Mouse (Mus musculus): Measurements from ENCODE around the gene Cnmd. TPM values are rescaled to one million over a fixed set of nuclear protein-coding genes. Genes with fewer than 3 reads are reported as not detected.
A peak's percentile ranks its signal among the peaks of the same experiment; 100 is the strongest.

The Cnmd gene
- under 1 TPM; 0.62 to 0.81 TPM for total RNA-seq (2021)

DNA sequence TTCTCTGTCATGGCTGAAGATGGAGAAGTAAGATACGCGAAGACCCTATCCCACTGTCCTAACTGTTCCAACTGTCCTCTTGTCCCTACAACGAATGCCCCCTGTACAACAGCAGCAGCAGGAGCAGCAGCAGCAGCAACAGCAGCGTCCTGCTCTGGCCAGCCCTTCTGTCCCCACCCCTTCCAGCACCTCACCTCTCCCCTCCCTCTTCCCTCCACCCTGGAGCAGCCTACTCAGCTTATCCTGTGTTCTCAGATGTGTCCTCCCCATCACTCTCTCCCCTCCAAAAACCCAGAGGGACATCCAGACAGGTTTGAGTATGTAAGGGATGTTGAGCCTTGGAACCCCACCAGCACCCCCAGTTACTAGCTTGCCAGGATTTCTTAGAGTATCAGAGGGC is at the start of gene Cnmd:
Gene Cnmd (minus strand): TSS at position 170 of the 400 bp plus-strand sequence.
- intact Hi-C loops (cut with DNase I), result no loop called here
- DNase-seq (ENCODE audit: low spot score), result no peak

DNA sequence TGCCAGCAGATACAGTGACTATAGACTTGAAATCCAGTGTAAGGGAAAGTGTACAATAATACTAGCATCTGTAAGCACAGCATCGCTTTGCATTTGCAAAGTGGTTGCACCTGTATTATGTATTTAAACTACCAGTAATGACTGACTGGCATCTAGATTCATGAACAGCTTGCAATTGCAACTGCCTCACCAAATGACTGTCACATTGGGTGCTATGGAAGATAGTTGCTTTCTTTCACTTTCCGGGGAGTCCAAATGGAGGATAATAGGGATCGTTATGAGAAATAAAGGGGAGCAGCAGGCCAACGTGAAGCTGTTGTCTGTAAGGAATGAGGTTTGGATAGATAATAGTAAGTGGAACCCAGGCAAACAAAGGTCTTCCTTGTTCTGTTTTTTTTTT is 49.3 kb upstream of the Cnmd start:
- intact Hi-C loops (cut with DNase I), result no loop called here

DNA sequence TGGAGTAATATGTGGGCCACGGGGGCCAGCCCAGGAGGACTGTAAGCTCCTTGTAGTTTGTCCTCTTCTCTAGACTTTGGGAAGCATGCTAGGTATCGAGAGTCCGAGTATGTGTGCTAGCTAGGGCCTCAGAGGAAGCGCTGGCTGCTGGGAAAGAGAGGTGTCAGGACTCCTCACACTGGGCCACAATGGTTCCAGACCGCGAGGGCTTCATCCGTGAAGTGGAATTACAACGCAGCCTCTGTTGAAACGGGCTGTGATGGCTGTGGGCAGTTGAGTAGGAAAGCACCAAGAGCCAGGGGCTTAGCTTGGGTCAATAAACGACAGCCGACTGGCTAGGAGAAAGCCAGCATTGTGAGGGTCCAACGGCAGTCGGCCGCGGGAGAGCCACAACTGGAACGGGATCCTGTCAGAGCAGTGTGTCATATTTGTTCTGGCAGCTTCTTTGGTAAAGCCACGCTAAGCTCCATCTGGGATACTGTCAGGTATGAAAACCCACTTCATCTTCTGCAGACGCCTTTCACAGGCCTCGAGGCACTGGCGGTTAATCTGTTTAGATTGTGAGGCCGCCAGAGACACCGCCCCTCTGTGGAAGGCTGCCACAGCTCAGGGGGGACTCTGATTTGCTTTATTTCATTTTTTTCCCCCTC is 41.7 kb upstream of the Cnmd start:
- no peak for DNase-seq (ENCODE audit: low spot score)
- intact Hi-C loops (cut with DNase I), result no loop called here

More for the DNA sequence above, 49.3 kb upstream of the Cnmd start:
- DNase-seq (ENCODE audit: low spot score), result no peak

DNA sequence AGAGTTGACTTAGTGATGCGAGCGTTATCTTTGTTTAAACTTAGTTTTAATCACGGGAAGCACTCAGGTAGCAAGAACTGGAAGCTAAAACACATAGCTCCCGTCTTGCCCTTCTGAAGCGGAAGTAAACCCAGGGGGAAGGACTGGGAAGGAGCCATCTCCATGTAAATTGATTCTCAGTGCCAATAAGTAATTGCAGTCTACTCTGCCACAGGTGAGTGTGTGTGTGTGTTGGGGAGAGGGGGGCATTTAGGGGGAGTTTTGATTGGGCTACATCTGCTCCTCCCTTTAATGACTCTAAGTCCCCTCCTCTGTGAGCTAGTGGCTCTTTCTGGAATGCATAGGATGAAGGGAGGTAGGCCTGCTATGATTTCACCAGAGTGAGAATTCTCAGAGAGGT is 39.6 kb upstream of the Cnmd start:
- intact Hi-C loops (cut with DNase I), result no loop called here
- DNase-seq (ENCODE audit: low spot score), result no peak

DNA sequence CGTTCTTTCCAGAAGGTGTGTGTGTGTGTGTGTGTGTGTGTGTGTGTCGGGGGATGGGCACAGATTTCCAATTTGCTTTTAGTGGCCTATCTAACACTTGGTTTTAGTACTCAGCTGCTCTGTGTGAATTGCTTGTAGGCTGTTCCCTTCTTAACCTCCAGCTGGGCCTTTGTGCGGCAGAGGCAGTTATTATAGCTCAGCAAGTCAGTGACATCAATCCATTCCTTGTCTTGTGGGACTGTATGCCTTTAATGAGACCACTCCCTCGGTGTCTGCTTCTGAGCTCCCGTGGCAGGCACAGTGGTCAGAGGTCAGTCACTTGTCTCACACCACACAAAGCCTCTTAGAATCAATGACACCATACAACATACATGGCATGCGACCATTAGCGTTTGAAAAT is 39.1 kb upstream of the Cnmd start:
- DNase-seq (ENCODE audit: low spot score), result no peak
- intact Hi-C loops (cut with DNase I), result no loop called here

DNA sequence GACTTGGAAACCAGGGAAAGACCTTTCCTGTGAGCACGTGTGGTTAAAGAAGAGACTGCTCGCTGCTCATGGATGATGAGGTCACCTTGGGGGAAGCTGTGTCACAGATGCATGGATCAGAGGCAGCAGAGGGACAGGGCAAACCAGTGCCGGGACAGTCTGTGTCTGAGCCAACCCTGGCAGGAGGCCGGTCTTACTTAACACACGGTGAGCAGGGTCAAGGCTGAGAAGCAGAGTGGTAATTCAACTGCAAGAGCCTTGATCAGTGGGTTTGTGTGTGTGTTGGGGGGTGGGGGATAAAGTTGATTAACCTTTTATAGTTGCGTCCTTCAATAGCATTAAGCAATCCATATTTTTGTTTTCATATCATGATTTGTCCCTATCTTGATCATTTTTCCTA is 37.4 kb upstream of the Cnmd start:
- no peak for DNase-seq (ENCODE audit: low spot score)
- intact Hi-C loops (cut with DNase I), result no loop called here

DNA sequence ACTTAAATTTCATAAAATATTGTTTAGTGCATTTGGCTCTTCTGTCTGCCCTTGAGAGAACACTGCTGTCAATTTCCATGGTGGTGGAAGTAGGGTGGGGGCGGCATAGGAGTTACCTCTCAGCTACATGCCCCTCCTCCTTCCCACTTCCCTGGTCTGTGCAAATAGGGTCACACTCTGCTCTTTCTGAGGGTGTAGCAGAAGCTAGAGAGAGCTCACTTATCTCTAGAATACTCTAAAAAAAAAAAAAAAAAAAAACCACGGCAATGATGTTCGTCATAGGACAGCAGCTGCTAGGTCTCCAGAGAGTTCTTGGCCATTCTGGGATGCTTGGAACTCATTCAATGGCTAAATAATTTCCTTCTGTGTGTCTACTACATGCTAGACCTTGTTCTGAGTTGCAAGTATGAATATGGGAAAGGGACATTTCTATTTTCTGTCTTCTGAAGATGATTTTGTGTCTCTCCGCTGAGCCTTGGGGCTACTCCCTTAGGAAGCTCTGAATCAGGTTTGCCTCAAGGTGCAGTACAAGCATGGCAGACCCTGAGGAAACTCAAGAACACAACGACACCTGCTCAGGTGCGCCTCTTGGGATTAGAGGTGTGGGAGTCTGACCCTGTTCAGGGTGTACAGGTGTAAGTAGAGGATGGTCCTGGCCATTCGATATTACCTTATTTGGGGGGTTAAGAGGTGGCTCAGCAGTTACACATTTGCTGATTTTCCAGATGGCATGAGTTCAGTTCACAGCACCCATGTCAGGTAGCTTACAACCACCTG is 28.3 kb upstream of the Cnmd start:
- intact Hi-C loops (cut with DNase I), result no loop called here
- DNase-seq (ENCODE audit: low spot score), result no peak

DNA sequence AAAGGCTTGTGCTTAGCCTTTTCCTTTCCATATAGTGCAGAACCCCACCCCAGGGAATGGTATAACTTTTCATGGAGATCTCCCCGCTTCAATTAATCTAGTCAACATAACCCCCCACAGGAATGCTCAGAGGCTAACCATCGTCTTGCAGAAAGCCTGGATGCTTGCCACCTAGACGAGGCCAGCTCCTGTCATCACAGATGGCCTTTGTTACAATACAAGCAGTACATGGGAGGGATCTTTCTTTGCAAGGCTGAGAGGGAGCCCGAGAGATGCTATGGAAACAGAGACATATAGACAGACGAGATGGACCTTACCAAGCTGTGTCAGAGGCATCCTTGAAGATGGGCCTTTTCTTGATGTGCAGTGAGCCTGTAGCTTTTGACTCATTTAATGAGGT is 18.7 kb upstream of the Cnmd start:
- intact Hi-C loops (cut with DNase I), result no loop called here
- no peak for DNase-seq (ENCODE audit: low spot score)

DNA sequence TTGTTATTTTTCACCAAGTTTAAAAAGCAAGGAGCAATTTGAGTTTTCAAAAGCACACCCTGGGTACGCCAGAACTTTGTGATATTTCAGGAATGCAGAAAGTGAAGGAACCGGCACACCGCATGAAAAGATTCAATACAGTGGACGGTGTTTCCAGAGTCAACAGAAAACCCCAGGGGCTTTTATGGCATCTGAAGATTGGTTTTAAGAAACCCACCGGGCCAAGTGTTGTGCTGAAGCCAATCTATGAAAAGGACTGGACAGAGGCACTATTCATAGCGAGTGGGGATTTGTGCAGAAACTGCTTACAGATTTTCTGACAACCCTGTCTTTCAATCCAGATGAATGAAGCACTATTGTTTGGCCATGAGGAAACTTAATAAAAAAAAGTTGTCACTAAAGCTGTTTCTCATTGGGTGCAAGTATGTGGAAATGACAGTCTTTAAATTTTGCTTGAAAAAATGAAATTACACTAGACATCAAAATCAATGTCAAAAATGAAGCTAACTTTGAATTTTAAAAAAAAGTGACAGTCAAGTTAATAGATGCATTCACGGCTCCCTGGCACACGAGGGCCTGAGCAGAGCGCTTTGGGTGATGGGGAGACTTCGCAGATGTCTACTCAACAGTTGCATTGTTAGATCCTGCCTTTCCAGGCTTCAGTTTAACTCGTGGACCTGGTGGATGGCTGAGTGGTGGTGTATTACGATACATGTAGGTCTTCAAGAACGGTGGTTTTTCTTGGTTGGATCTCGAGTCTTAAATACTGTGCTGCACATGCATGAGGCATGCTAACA is 16.1 kb upstream of the Cnmd start:
- intact Hi-C loops (cut with DNase I), result no loop called here
- DNase-seq (ENCODE audit: low spot score), result no peak

DNA sequence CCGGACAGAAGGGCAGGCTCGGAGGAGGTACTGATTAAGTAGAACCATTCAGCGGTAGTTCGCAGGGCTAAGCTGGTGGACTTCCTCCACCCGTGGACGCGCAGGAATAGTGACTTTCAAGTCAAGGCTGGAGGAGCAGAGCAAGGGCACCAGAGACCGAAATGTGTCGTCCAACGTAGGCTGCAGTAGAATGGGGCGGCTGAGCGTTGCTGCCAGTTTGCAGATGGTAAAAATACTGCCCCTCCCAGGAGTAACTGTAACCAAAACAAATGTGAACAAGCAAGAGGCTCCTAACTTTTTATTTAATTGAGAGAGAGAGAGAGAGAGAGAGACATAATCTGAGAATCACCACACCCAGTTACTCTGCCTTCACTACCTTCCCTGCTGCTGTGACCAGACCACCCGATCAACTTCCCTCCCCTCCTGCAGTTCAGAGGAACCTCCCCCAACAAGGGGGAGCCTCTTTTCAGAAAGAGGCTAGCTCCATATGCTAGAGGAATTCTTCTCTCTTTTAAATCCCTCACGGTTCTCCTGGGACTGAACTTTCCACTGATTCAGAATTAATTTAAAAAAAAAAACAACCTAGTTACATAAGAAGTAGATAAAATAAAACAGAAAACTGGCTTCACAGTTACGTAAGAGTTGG is 15.3 kb upstream of the Cnmd start:
- no peak for DNase-seq (ENCODE audit: low spot score)
- intact Hi-C loops (cut with DNase I), result no loop called here

DNA sequence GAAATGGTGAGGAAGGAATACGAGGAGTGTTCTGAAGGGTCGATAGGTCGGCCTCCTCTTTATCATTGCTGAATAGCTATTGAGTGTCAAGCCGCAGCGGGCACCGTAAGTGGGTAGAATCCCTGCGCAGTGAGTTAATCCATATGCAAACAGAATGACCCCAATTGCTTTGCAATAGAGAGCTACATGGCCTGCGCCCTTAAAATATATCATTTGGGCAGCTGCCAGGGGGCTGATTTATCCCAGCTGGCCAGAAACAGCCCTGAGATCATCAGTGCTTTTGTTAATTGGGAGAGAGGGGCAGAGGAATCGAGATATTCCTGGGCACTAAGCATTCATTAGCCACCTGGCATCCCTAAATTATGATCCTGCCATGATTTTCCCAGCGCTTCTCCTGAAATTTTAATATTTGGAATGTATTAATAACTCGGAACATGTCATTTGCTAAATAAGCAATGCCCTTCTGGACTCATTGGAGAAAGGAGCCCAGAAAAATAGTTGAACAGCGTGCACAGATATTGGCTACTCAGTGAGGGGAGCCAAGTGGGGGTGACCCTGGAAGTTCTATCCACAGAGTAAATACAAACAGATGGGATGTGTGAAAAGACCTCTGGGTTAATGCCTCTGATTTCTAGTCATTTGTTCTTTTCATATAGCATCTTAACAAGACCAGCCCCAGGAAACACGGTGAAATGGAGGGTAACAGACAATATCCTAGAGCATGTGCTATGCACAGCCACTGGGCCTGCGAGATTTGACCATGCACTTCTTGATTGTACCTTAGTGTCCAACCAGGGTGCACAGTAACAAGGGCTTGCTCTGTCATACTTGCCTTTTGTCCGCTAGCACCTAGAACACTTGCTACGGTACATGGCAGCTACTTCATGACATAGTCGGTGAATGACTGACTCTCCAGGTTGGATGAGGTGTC is 11.4 kb upstream of the Cnmd start:
- intact Hi-C loops (cut with DNase I), result no loop called here
- no peak for DNase-seq (ENCODE audit: low spot score)

DNA sequence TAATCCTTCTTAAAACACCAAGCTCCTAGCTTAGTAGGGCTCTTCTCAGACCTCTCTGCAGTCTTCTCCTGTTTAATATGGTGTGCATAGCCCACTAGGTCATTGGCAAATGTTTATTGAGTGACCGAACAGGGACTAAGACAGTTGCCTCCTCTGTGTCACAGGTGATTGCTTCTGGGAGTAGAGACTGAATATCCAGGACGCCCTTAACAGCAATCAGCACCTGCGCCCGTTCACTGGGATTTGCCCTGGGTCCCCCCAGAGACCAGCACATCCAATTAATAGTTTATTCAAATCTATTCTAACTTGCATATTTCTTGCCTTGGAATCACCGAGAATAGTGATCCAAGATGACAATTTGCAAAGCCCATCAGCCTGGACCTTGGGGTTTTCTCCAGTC is 10.6 kb upstream of the Cnmd start:
- intact Hi-C loops (cut with DNase I), result no loop called here
- DNase-seq (ENCODE audit: low spot score), result no peak

DNA sequence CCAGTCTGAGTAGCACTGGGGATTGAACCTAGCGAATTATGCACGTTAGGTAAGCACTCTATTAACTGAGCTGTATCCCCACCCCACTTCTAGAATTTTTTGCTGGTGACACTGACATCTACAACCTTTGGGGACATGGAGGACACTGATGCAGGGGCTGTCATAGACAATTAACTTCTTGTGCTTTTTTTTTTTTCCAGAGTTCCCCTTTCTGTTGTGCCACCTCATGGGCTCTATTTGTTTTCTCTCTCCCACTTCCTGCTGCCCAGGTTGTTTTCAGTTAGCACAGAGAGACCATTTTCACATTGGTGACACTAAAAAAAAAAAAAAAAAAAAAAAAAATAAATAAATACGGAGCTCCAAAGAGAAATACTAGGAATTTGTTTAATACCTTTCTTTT is 9.0 kb upstream of the Cnmd start:
- no peak for DNase-seq (ENCODE audit: low spot score)
- intact Hi-C loops (cut with DNase I), result no loop called here

DNA sequence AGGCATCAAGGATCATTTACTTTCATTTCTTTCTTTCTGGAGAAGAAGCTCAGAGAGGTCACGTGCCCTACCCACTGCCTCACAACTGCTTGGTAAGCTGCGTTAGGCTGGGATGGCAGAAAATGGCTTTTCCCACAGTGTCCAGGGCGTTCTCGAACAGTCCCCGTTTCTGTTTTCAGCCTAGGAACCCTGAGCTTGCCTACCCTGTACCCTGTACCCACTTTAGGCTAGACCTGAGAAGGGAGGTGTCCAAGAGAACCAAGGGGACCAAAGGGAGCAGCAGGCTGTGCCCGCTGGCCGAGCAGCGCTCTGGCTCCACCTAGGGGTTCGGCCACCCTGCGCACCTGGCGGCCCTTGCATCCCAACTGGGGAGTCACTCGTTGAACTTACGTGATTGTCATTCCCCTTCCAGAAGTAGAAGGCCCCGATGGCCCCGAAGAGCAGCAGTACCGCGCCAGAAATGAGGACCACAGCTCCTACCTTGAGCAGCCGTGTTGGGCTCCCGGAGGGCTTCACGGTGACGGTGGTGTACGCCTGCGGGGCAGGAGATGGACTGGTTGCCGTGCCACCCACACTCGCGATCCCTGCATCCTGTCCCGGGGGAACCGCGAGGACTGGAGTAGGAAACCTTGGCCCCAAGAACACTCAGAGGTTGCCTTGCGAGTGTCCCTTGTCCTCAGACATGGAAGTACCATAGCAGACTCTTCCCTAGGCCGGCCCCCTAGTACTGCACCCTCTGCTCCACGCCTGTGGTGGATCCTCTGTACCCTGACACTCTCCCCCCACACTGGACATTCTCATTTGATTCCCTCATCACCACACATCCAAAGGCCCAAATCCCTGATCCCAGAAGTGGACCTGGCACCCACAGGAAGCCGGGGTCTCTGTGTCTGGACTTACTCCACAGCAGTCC is 709 bp downstream of the Cnmd start:
- intact Hi-C loops (cut with DNase I), result no loop called here
- peak; percentile 27 for DNase-seq (ENCODE audit: low spot score)

DNA sequence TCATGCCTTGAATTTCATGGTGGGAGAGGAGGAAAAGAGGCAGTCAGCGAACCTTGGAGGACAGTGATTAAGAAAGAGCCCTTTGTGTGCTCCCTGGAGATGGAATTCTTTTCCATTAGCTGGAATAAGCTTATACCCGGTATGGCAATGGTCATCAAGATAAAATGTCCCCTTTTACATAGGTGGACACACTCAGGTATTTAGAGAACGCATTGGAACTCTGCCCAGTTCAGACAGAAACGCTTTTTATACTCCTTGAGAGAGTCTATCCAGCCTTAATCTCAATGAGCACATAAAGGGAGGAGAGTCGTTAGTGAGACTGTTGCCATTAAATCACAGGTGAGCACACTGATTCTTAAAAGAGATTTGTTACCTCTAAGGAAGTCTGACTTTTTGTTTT is 1.5 kb downstream of the Cnmd start:
- intact Hi-C loops (cut with DNase I), result no loop called here
- DNase-seq (ENCODE audit: low spot score), result no peak

DNA sequence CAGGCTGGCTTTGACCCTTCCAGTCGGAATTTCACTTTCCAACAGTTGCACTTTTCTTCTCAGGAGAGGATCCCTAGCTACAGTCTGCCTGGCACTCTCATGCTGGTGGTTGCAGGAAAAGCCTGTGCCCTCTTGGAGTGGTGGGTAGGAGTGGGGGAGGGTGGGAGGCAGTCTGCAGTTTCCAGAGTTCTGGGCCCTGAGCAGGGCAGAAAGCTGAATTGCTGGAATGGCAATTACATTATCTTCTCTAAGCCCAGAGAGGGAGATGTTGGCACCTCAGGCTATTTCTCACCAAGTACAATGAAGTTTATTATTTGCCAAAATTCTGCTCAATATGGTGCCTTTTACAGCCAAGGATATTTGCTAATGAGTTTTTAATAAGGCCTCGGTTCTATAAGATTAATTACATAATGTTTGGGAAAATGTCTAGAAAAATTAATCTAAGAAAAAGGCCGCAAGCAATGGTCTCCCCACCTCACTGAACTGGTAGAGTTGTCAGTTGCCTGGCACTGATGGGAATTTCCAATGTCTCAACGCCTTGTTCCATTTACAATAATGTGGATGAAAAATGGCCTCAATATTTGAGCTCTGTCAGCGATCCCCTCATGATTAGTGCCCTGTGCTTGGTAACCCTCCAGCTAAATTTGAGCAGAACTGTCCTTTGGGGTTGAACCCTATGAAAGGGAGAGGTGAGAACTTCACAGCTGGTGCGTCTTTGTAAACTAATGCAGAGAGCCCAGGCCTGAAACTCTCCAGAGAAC is 3.0 kb downstream of the Cnmd start:
- intact Hi-C loops (cut with DNase I), result loop anchor here (2.0 kb wide), 1 partner anchor 38 kb away; no protein-coding TSS in a partner anchor
- DNase-seq (ENCODE audit: low spot score), result no peak

DNA sequence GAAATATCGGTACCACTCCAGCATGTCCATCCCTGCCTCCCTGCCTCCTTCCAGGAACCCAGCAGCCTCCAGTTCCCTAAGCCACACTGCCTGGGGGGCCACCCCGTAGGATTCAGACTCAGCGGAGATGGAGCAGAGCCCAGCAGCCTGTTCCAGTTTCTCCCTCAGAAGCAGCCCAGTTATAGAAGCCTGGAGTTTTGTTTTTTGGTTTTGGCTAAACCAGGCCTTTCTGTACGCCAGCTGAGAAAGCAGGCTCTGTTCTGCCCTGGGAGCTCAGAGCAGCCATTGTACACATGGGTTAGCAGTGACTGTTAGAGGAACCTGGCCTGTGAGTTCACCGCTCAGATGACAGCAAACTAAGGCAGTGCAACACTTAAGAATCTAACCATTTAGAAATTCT is 3.7 kb downstream of the Cnmd start:
- intact Hi-C loops (cut with DNase I), result loop anchor here (2.0 kb wide), 1 partner anchor 37 kb away; no protein-coding TSS in a partner anchor

DNA sequence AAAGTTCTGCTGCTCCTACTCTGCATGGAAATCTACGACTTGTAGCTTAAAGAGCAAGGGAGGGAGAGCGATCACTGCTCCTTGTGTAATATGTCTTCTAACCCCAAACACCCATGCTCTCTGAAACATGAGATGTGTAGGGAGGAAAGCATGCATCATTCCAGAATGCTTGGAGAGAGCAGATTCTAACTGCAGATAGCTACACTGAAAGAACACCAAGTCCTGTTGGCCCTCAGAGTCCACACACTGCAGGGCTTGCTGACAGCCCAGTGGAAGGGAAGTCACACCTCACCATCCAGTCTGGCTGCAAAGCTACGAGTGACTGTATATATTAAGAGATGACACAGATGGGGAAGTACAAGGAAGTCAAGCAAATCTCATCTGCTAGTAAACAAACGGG is 9.3 kb downstream of the Cnmd start:
- DNase-seq (ENCODE audit: low spot score), result no peak
- intact Hi-C loops (cut with DNase I), result no loop called here

More for the DNA sequence above, 3.7 kb downstream of the Cnmd start:
- peak; percentile 56 for DNase-seq (ENCODE audit: low spot score)

All from heart, postnatal 25 days (tissue).